Mouse (Mus musculus): ENCODE data around the gene Isg20l2. TPM values are rescaled to one million over a fixed set of nuclear protein-coding genes. Genes with fewer than 3 reads are reported as not detected.
A peak's percentile ranks its signal among the peaks of the same experiment; 100 is the strongest.
"Not testable (repeated sequence)": the region's sequence is repeated elsewhere in the genome, so short reads cannot be mapped to it uniquely, and the experiment has no call there.

Gene Isg20l2
- polyA plus RNA-seq, 1 experiment from 2014 or later, result 87.7 TPM

DNA sequence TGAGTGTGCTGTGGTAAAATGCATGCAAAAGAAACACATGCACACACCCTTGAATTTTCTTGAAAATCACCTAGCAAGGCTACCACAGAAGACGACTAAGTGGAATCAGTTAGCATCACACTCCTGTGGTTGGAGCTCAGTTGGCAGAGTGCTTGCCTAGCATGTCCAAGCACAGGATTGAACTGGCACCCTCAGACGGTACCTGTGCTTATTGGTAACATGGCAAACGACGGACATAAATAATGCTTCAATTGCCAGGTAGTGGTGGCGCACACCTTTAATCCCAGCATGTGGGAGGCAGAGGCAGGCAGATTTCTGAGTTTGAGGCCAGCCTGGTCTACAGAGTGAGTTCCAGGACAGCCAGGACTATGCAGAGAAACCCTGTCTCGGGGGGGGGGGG lies 28.2 kb upstream of the Isg20l2 start:
- not testable (repeated sequence) for DNase-seq (ENCODE audit: extremely low spot score, low spot score); H3K4me1 ChIP-seq; H3K36me3 ChIP-seq (replicated peaks); H3K4me3 ChIP-seq; H3K27ac ChIP-seq; H3K27me3 ChIP-seq (ENCODE audit: poor library complexity, severe bottlenecking); H3K9me3 ChIP-seq
- WGBS, result 80% methylated on average over 6 of the region's 6 CpGs

DNA sequence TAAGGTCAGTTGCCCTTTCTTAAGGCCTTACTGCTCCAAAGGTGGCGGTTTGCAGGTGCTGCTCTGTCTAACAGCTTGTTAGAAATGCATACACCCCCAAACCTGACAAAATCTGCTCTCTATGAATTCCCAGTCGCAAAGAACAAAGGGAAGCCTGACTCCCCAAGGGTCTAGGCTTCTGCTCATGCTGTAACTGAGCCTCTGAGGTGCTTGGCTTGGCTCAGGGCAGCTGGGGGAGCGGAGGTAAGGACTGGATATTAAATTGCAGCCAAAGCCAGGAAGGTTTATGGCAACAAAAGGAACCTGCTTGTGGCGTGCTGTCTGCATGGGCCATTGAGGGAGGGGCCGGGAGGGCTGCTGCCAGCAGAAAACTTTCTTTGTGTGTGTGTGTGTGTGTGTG lies 26.3 kb upstream of the Isg20l2 start:
- Histone ChIP-seq H3K27ac (peak overlapping the region; percentile 72), H3K36me3 (replicated peaks) (no peaks in the 10 kb centered on the region; the same call in 1 of the 2 replicates), H3K27me3 (ENCODE audit: poor library complexity, severe bottlenecking) (no peaks in the 10 kb centered on the region), H3K4me3 (no peak overlapping the region), H3K9me3 (no peaks in the 10 kb centered on the region), H3K4me1 (peaks cover 23% of the 10 kb centered on the region)
- WGBS, result 54% methylated on average over 5 of the region's 5 CpGs
- DNase-seq (ENCODE audit: extremely low spot score, low spot score), result no peak

DNA sequence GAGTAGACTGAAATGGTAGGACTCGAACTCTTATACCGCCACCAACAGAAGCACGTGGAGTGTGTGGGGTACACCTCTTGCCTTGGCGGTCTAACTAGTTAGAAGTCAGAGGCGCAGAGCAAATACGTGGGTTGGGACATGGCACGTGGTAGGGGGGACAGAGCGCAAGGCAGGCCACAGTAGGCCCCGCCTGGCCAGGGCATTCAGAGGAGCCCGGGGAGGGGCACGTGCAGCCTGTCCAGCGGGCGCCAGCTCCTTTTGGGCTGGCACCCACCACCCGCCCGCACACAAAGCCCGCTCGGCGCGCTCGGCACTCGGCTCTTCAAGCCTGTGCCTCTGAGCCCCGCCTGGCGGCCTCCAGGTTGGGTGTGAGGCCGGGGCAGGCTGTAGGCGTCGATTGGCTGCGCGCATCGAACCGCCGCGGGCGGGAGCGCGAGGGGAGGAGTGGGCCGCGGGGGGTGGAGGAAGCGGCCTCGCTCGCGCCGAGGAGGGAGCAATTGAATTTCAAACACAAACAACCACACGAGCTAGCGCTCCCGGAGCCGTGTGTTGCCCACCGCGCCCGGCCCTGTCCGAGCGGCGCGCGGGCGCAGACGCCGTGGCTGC lies 24.1 kb upstream of the Isg20l2 start, which contains the start of gene Hdgf:
TSS of gene Hdgf (plus strand) at position 442 of the 606 bp plus-strand sequence.
- no peaks in the 10 kb centered on the region; the same call in 1 of the 2 replicates for H3K36me3 ChIP-seq (replicated peaks)
- H3K4me3 ChIP-seq, result peak within 1 kb of the TSS; percentile 98
- peak; percentile 96 for DNase-seq (ENCODE audit: extremely low spot score, low spot score)
- no peaks in the 10 kb centered on the region for H3K9me3 ChIP-seq
- H3K27ac ChIP-seq, result peak within 1 kb of the TSS; percentile 98
- H3K4me1 ChIP-seq, result peaks cover 45% of the 10 kb centered on the region
- no peaks in the 10 kb centered on the region for H3K27me3 ChIP-seq (ENCODE audit: poor library complexity, severe bottlenecking)
- WGBS, result 1% methylated on average over 57 of the region's 57 CpGs

DNA sequence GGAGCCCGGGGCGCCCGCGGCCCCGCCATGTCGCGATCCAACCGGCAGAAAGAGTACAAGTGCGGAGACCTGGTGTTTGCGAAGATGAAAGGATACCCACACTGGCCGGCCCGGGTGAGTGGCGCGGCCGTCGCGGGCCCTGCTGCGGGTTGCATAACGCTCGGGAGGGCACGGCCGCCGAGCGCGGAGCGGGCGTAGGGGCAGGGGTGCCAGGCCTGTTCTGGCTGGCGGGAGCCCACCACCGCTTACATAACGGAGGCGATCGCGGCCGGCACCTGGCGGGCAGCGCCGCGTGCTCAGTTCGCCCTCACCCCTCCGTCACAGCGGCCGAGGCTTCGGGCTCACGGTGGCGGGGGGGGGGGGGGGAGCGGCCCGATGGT lies 23.5 kb upstream of the Isg20l2 start:
- Histone ChIP-seq H3K9me3 (no peaks in the 10 kb centered on the region), H3K4me1 (peaks cover 51% of the 10 kb centered on the region), H3K27ac (peak overlapping the region; percentile 98), H3K36me3 (replicated peaks) (no peaks in the 10 kb centered on the region; the same call in 1 of the 2 replicates), H3K27me3 (ENCODE audit: poor library complexity, severe bottlenecking) (no peaks in the 10 kb centered on the region), H3K4me3 (peak overlapping the region; percentile 98)
- DNase-seq (ENCODE audit: extremely low spot score, low spot score), result no peak
- 0% methylated on average over 40 of the region's 47 CpGs for WGBS

DNA sequence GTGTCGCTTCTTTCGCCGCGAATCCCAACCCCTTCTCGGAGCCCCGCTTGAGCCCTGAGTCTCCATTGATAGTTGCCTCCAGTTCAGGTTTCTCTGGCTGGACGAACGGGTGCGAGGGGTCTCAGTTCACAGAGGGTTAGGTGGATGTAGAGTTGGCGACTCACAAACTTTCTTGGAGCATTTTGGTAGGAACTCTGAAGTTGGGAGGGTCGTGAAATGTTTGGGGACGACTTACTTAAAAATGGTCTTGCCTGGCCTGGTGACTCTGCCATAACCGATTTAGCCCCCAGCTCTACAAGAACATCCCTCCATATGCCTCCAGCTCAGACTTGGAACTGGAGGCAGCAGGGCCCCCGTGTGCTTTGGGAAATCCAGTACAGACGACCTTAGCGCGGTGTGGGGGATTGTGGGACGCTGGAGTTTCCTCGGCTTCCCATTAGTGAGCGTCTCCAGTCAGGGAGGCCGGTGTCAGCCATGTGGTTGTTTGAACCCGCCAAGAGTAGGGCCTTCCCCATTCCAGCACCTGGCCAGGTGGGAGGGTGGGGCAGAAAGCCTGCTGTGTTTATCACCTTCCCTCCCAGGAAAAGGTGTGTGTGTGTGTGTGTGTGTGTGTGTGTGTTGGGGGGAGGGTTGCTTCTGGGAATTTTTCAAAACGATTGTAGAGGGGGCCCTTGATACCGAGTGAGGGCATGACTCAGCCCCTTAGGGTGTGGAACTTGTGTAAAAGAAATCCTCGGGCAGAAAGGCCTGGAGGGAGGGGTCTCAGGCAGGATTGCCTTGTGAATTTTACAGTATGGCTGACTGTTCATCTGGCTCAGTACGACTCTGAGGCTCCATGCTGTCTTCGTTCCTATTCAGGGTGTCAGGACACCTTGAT lies 22.9 kb upstream of the Isg20l2 start:
- H3K4me3 ChIP-seq, result peak overlapping the region; percentile 98
- under 1% methylated on average over 27 of the region's 27 CpGs for WGBS

DNA sequence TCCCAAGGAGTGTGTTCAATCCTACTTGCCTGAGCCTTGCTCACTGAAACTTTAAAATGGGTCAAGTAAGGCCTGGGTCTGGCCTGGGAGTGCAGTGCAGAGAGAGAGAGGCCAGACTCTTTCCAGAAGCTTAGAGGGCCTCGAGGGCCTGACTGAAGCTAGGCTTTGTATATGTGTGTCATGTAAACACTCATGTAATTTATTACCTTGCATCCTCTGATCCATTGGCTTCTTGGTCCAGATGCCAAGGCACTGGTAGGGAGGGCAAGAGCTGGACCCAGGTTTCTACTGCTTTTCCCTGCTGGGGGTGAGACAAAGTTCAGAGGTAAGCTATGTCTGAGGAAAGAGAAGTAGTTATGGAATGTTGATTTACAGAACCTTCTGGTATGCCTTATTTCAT lies 22.2 kb upstream of the Isg20l2 start:
- Histone ChIP-seq H3K36me3 (replicated peaks) (peaks cover 5% of the 10 kb centered on the region), H3K27ac (peak overlapping the region; percentile 98), H3K9me3 (no peaks in the 10 kb centered on the region), H3K4me3 (peak overlapping the region; percentile 98), H3K27me3 (ENCODE audit: poor library complexity, severe bottlenecking) (no peaks in the 10 kb centered on the region), H3K4me1 (peaks cover 62% of the 10 kb centered on the region)
- WGBS, result 10% methylated on average over 1 of the region's 1 CpGs
- no peak for DNase-seq (ENCODE audit: extremely low spot score, low spot score)

More for the DNA sequence above, 22.9 kb upstream of the Isg20l2 start:
- Histone ChIP-seq H3K36me3 (replicated peaks) (no peaks in the 10 kb centered on the region; the same call in none of the 2 replicates), H3K27me3 (ENCODE audit: poor library complexity, severe bottlenecking) (no peaks in the 10 kb centered on the region), H3K9me3 (no peaks in the 10 kb centered on the region), H3K27ac (peak overlapping the region; percentile 98), H3K4me1 (peaks cover 57% of the 10 kb centered on the region)
- peak; percentile 52 for DNase-seq (ENCODE audit: extremely low spot score, low spot score)

DNA sequence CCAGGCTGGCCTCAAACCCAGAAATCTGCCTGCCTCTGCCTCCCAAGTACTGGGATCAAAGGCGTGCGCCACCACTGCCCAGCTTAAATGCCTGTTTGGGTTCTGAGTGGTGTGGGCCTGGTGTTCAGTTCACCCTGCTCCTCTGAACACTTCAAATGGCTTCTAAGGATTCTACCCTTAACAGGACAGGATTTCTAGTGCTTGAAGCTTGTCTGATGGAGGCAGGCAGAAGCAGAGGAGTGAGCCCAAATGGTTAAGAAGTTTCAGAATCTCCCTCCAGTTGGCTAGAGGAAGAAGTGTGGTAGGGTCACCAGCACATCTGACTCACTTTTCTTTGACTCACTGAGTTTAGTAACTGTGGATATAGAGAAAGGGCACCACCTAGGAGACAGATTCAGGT lies 20.7 kb upstream of the Isg20l2 start:
- no peak for DNase-seq (ENCODE audit: extremely low spot score, low spot score)
- Histone ChIP-seq H3K4me3 (peak overlapping the region; percentile 98), H3K9me3 (no peaks in the 10 kb centered on the region), H3K27ac (peak overlapping the region; percentile 98), H3K27me3 (ENCODE audit: poor library complexity, severe bottlenecking) (no peaks in the 10 kb centered on the region), H3K4me1 (peaks cover 61% of the 10 kb centered on the region), H3K36me3 (replicated peaks) (peaks cover 20% of the 10 kb centered on the region)
- WGBS, result 87% methylated on average over 2 of the region's 2 CpGs

DNA sequence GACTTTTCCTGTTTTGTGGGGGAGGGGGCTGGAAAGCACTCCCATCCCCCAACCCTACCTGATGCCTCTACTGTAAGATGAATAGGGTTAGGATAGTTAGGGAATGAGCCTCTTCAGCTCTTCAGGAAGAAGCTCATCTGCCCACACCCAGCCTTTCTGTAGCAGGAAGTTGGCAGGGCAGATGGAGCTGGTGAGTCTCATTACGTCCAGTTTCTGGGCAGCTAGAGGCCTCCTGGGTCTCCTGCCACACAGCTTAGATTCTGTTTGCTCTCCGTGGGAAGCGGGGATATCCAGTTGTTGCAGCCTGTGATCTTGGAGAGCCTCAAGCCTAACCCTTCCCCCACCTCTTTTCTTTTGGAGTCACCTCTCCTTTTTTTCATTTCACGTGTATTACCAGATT lies 20.2 kb upstream of the Isg20l2 start:
- H3K27ac ChIP-seq, result peak overlapping the region; percentile 98
- 3% methylated on average over 4 of the region's 4 CpGs for WGBS
- peaks cover 25% of the 10 kb centered on the region for H3K36me3 ChIP-seq (replicated peaks)
- DNase-seq (ENCODE audit: extremely low spot score, low spot score), result no peak
- peak overlapping the region; percentile 98 for H3K4me3 ChIP-seq
- H3K27me3 ChIP-seq (ENCODE audit: poor library complexity, severe bottlenecking), result no peaks in the 10 kb centered on the region
- H3K4me1 ChIP-seq, result peaks cover 61% of the 10 kb centered on the region
- no peaks in the 10 kb centered on the region for H3K9me3 ChIP-seq

DNA sequence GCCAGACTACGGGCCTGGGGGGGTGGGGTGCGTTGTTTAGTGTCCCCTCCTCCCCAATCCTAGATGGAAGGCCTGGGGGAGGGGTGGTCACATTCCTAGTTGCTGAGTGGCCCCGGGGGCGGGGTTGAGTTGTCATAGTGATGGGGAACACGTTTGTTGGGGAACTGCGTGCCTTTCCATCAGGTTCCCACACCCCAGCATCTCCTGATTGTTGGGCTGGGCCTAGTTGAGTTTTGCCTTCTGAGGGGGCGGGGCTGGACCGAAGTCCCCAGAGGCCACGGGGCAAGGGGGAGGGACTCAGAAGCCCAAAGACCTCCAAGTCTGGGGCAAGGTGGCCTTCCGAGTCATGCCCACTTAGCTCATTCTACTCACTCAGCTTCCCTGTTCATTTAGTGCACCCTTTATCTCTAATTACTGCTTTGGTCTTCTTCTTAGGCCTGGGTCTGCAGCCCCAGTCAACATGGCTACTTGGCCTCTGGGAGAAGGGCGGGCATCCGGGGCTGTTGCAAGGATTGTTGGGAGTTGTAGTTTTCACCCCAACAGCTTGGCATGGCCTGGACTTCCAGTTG lies 19.5 kb upstream of the Isg20l2 start:
- H3K4me1 ChIP-seq, result peaks cover 61% of the 10 kb centered on the region
- H3K27ac ChIP-seq, result peak overlapping the region; percentile 98
- DNase-seq (ENCODE audit: extremely low spot score, low spot score), result peak; percentile 89
- H3K36me3 ChIP-seq (replicated peaks), result peaks cover 33% of the 10 kb centered on the region
- H3K9me3 ChIP-seq, result no peaks in the 10 kb centered on the region
- peak overlapping the region; percentile 98 for H3K4me3 ChIP-seq
- no peaks in the 10 kb centered on the region for H3K27me3 ChIP-seq (ENCODE audit: poor library complexity, severe bottlenecking)
- 3% methylated on average over 12 of the region's 12 CpGs for WGBS

DNA sequence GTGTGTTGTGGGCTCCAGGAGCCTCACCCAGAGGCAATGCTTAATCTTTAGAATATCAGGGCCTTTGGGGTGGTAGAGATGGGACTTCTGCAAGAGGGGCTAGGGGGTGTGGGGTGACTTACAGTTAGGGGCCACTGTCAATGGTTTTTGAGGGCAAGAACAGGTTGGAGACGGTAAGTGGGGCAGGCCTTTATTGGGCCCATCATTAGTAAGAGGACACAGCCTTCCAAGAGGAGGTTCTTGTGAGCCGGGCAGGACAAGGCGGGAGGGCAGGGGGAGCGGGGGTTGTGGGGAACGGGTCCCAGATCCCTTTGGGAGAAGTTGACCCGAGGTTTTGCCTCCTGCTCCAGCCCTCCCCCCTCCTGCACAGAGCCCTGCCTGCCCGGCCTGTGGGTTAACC lies 16.6 kb upstream of the Isg20l2 start:
- peaks cover 54% of the 10 kb centered on the region for H3K36me3 ChIP-seq (replicated peaks)
- WGBS, result 80% methylated on average over 7 of the region's 7 CpGs

DNA sequence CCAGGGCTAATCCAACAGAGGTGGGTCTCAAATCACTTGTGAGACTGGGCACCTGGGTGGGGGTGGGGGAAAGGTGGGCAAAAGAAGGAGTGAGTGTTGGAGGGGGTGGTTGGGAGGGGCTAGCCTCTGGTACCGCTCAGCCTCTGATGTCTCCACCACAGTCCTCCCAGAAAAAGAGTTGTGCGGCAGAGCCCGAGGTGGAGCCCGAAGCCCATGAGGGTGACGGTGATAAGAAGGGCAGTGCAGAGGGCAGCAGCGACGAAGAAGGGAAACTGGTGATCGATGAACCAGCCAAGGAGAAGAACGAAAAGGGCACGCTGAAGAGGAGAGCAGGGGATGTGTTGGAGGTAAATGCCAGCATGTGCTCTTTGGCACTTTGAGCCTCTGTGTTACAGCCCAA lies 16.2 kb upstream of the Isg20l2 start:
- 97% methylated on average over 10 of the region's 10 CpGs for WGBS
- no peaks in the 10 kb centered on the region for H3K9me3 ChIP-seq
- H3K36me3 ChIP-seq (replicated peaks), result peaks cover 54% of the 10 kb centered on the region

More for the DNA sequence above, 16.6 kb upstream of the Isg20l2 start:
- H3K9me3 ChIP-seq, result no peaks in the 10 kb centered on the region
- no peak overlapping the region for H3K4me3 ChIP-seq
- no peaks in the 10 kb centered on the region for H3K27me3 ChIP-seq (ENCODE audit: poor library complexity, severe bottlenecking)
- peaks cover 47% of the 10 kb centered on the region for H3K4me1 ChIP-seq
- no peak for DNase-seq (ENCODE audit: extremely low spot score, low spot score)
- H3K27ac ChIP-seq, result no peak overlapping the region

DNA sequence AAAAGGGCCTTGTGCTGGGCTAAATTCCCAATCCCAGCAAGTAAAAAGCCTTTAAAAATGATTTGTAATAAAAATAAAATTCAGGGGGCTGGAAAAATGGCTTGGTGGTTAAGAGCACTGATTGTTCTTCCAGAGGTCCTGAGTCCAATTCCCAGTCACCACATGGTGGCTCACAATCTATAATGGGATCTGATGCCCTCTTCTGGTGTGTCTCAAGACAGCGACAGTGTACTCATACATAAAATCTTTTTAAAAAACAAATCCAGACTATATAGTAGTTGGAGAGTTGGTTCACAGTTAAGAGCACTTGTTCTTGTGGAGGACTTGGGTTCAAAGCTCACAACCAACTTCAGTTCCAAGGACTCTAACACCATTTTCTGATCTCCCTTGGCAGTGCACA lies 13.1 kb upstream of the Isg20l2 start:
- no peak overlapping the region for H3K27ac ChIP-seq
- no peaks in the 10 kb centered on the region for H3K9me3 ChIP-seq
- no peak overlapping the region; the same call in 1 of the 2 replicates for H3K4me3 ChIP-seq
- no peaks in the 10 kb centered on the region for H3K27me3 ChIP-seq (ENCODE audit: poor library complexity, severe bottlenecking)
- H3K36me3 ChIP-seq (replicated peaks), result peaks cover 63% of the 10 kb centered on the region
- DNase-seq (ENCODE audit: extremely low spot score, low spot score), result no peak
- peaks cover 31% of the 10 kb centered on the region for H3K4me1 ChIP-seq
- WGBS, result 92% methylated on average over 1 of the region's 1 CpGs

More for the DNA sequence above, 16.2 kb upstream of the Isg20l2 start:
- no peak for DNase-seq (ENCODE audit: extremely low spot score, low spot score)
- no peaks in the 10 kb centered on the region for H3K27me3 ChIP-seq (ENCODE audit: poor library complexity, severe bottlenecking)
- H3K4me3 ChIP-seq, result no peak overlapping the region
- H3K27ac ChIP-seq, result no peak overlapping the region
- H3K4me1 ChIP-seq, result peaks cover 45% of the 10 kb centered on the region

DNA sequence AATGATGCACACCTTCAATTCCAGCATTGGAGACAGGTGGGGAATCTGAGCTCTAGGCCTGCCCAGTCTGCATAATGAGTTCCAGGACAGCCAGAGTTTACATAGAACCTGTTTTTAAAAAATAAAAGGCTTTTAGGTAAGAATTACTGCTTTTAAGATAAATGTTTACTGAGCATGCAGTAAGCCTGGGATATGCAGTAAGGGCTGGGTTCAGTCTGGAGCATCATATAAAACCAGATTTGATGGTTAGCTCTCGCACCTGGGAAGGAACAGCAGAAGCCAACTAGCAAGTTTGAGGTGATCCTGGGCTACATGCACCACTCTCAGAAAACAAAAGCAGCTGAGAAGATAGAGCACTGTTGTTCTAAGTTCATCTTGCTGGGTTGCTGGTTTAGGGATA lies 11.6 kb upstream of the Isg20l2 start:
- DNase-seq (ENCODE audit: extremely low spot score, low spot score), result no peak
- H3K4me1 ChIP-seq, result peaks cover 19% of the 10 kb centered on the region
- H3K36me3 ChIP-seq (replicated peaks), result peaks cover 68% of the 10 kb centered on the region
- peak overlapping the region; percentile 65; the same call in 1 of the 2 replicates for H3K4me3 ChIP-seq
- 95% methylated on average over 1 of the region's 1 CpGs for WGBS
- H3K27ac ChIP-seq, result no peak overlapping the region
- no peaks in the 10 kb centered on the region for H3K9me3 ChIP-seq
- no peaks in the 10 kb centered on the region for H3K27me3 ChIP-seq (ENCODE audit: poor library complexity, severe bottlenecking)
